Mouse (Mus musculus) bone marrow, adult 2 months (tissue): ENCODE data around the gene Agpat4. TPM values are rescaled to one million over a fixed set of nuclear protein-coding genes. Genes with fewer than 3 reads are reported as not detected.
"Not testable (repeated sequence)": the region's sequence is repeated elsewhere in the genome, so short reads cannot be mapped to it uniquely, and the experiment has no call there.

Experiments
- H3K27ac ChIP-seq: fragments of 200-500 bp; 2 replicates; pipeline ENCODE4 v1.5.1; 2012; ENCODE audit warnings: low read depth, mild to moderate bottlenecking, control low read depth, inconsistent platforms, low read length; ENCODE audit not compliant: control insufficient read depth, poor library complexity, insufficient read depth
- H3K4me1 ChIP-seq: fragments of 200-500 bp; 2 replicates; pipeline ENCODE4 v1.6.1; 2011; ENCODE audit warnings: low read length; ENCODE audit not compliant: control insufficient read depth, insufficient read depth
- H3K4me3 ChIP-seq: fragments of 200-500 bp; replicated peaks from 2 replicates; pipeline ENCODE3; 2011; ENCODE audit warnings: mild to moderate bottlenecking, low read depth, low read length, control low read depth; ENCODE audit not compliant: control insufficient read depth
- CTCF ChIP-seq: fragments of 200-500 bp; IDR thresholded peaks from 2 replicates; pipeline ENCODE4 v1.5.1; 2011; ENCODE audit warnings: low read length, control low read depth; ENCODE audit not compliant: control insufficient read depth, insufficient read depth
- POLR2A ChIP-seq: fragments of 200-500 bp; IDR thresholded peaks from 2 replicates; pipeline ENCODE4 v1.6.1; 2011; ENCODE audit warnings: low read depth, mild to moderate bottlenecking, control low read depth, low read length, borderline replicate concordance; ENCODE audit not compliant: control insufficient read depth
- WGBS: fragments of 180-500 bp; shearing (Covaris S2); methylation state at CpG from one replicate; pipeline ENCODE4 v1.1.7; 2018; 5-methylcytosine and 5-hydroxymethylcytosine counted together
- polyA plus RNA-seq: library from polyadenylated mRNA; stranded (reverse); fragments of >200 nt; gene quantifications from 2 replicates; pipeline ENCODE4 v1.2.4, GENCODE M21; 2011; ENCODE audit warnings: low replicate concordance; ENCODE audit not compliant: missing spikeins, insufficient read depth, insufficient read length

The Agpat4 gene
- polyA plus RNA-seq, 1 experiment: 30.2 TPM

DNA sequence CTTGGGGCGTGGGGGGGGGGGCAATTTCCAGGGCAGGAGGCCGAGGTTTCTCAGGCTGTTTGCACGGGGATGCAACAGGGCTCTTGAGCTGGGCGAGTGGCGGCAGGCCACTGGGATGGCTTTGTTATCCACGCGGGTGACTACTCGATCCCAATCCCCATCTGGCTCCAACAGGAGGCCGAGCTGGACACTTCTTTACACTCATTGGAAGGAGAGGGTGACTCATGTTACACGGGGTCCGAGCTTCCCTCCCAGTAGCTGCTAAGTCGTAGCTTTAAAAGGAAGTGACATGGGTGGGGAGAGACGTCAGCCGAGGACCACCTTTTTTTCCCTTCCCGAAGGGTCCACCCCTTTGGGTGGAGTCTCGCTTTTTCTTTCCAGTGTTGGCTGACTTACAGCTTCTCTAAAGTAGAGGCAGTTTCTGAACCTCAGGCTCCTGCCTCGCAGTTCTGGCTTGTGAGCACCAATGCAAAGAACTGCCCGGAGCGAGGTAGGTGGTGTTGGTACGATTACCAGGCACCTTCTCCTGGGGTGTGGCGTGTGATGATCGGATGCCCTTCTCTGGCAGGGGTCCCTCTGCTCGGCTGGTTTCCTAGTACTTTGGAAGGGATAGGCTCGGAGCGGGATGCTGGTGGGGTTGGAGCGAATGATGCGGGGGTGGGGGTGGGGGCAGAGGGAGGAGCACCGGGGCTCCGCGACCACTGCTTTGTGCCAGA, 580 bp downstream of the Agpat4 start:
- H3K4me1 ChIP-seq: no peaks in the 10 kb centered on the region
- TF ChIP-seq POLR2A (peak; percentile 16; the same call in 1 of the 2 replicates), CTCF (no peak)
- whole genome bisulfite sequencing: under 1% methylated on average over 30 of the region's 30 CpGs
- peak overlapping the region; percentile 75 for H3K4me3 ChIP-seq
- H3K27ac ChIP-seq: peak overlapping the region; percentile 61

DNA sequence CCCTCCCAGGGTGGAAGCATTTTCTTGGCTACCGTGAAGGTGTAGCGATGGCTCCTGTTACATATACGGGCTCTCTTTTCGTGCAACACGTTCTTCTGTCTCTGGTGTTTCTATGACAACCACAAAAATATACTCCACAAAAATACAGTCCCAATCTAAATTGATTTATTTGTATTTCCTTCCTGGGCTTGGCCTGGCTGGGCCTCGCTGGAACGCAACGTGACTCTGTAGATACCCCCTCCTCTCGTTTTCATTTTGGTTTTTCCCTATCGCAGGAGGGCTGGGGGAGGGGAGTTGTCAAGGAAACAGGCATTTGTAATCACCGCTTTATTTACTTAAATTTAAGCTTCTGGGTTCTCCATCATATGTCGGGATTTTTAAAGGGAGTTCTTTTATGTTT, 1.2 kb downstream of the Agpat4 start:
- 2% methylated on average over 12 of the region's 12 CpGs for WGBS
- Histone ChIP-seq H3K27ac (0 out of 2 replicates have a peak overlapping the region, but pooled peaks have one; percentile 5), H3K4me3 (peak overlapping the region; percentile 75), H3K4me1 (no peaks in the 10 kb centered on the region)
- TF ChIP-seq CTCF (no peak), POLR2A (no peak)

GRCm38 (mm10) chr17:12120268-12120667, 1.8 kb downstream of the Agpat4 start:
- H3K27ac ChIP-seq: no peak overlapping the region
- WGBS: 59% methylated on average over 5 of the region's 5 CpGs
- TF ChIP-seq POLR2A (no peak), CTCF (no peak)
- peak overlapping the region; percentile 54 for H3K4me3 ChIP-seq
- no peaks in the 10 kb centered on the region; the same call in 1 of the 2 replicates for H3K4me1 ChIP-seq

DNA sequence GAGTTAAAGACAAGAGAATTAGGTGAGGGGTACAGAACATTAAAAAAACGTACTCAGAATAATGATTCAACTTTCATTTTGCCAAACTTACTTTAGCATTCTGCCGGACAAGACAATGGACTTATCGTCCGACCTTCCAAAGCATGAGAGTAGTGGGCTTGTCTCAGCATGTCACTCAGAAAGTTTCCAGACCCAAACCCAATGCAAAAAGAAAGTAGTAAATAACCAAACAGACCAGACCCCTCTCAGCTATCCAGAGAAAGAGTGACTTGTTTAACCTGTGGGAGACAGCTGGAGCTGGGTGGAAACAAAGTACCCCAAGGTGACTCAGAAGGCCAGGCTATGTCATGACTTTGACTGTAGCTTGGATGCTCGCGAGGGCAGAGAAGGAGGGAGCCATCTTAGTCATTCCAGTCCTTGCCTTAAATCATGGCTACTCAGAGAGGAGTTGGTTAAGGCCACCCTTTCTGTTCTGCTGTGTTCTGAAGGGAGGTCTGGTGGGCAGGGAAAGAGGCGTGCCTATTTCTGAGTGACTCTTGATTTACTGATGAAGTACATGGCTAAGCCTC, 2.8 kb downstream of the Agpat4 start:
- no peak overlapping the region for H3K27ac ChIP-seq
- 88% methylated on average over 7 of the region's 7 CpGs for WGBS
- peak overlapping the region; percentile 32 for H3K4me3 ChIP-seq
- no peaks in the 10 kb centered on the region; the same call in 1 of the 2 replicates for H3K4me1 ChIP-seq
- TF ChIP-seq CTCF (no peak), POLR2A (no peak)

- H3K4me3 ChIP-seq, H3K27ac ChIP-seq, H3K4me1 ChIP-seq: not testable (repeated sequence)
- WGBS: 78% methylated on average over 9 of the region's 9 CpGs
These were observed 3.8 kb downstream of the Agpat4 start for GRCm38 (mm10) chr17:12122262-12122661.

GRCm38 (mm10) chr17:12123168-12123567, 4.7 kb downstream of the Agpat4 start:
- no peaks in the 10 kb centered on the region; the same call in 1 of the 2 replicates for H3K4me1 ChIP-seq
- TF ChIP-seq POLR2A (no peak), CTCF (no peak)
- H3K27ac ChIP-seq: no peak overlapping the region
- H3K4me3 ChIP-seq: no peak overlapping the region
- whole genome bisulfite sequencing: 78% methylated on average over 3 of the region's 3 CpGs

- Histone ChIP-seq H3K4me3 (no peak overlapping the region), H3K4me1 (no peaks in the 10 kb centered on the region; the same call in 1 of the 2 replicates), H3K27ac (no peak overlapping the region)
- TF ChIP-seq CTCF (no peak), POLR2A (no peak)
- 88% methylated on average over 4 of the region's 4 CpGs for WGBS
These were observed 8.6 kb downstream of the Agpat4 start for GRCm38 (mm10) chr17:12127056-12127455.

DNA sequence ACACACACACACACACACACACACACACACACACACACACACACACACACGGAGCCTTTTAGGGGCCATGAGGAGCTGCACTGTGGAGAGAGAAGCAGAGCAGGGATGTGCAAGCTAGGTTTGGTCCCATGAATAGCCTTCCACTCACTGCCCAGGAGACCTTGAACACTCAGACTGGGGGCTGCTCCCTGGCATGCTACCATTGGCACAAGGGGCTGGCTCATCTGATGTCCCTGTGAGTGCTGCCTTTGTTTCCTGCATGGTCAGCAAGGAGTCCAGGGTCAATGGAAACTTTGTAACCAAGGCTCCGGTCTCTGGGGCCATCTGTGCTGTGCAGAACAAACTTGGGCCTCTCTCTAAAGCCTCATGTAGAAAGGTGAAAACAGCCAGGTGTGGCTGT, 10.5 kb downstream of the Agpat4 start:
- Histone ChIP-seq H3K4me3 (no peak overlapping the region), H3K27ac (no peak overlapping the region; the same call in 1 of the 2 replicates), H3K4me1 (no peaks in the 10 kb centered on the region; the same call in 1 of the 2 replicates)
- no peak for TF ChIP-seq CTCF
- TF ChIP-seq POLR2A: no peak
- WGBS: 91% methylated on average over 2 of the region's 2 CpGs
